Mouse (Mus musculus) limb, embryonic 11.5 days (tissue): ENCODE measurements around the gene Zfp987. TPM values are rescaled to one million over a fixed set of nuclear protein-coding genes. Genes with fewer than 3 reads are reported as not detected.
"Not testable (repeated sequence)": the region's sequence is repeated elsewhere in the genome, so short reads cannot be mapped to it uniquely, and the experiment has no call there.

ENCODE experiments used
- ATAC-seq: fragments of 200-750 bp; cut with Nextera tagmentation; 2 replicates; pipeline ENCODE4 v1.8.0; 2017; ENCODE audit warnings: low read depth; ENCODE audit not compliant: insufficient number of reproducible peaks, low FRiP score, low TSS enrichment
- DNase-seq: peaks from one replicate; pipeline ENCODE4 v3.0.0-alpha.2; 2015; ENCODE audit warnings: low spot score
- H3K27ac ChIP-seq: fragments of 300-500 bp; sonication (generic); replicated peaks from 2 replicates; pipeline ENCODE4 v1.5.1; 2014; ENCODE audit warnings: low read depth, mild to moderate bottlenecking, low read length
- H3K27me3 ChIP-seq: fragments of 300-500 bp; sonication (generic); 2 replicates; pipeline ENCODE4 v1.6.1; 2014; ENCODE audit warnings: mild to moderate bottlenecking, low read length, mixed read lengths; ENCODE audit not compliant: control insufficient read depth, insufficient read depth
- H3K36me3 ChIP-seq: fragments of 300-500 bp; sonication (generic); 2 replicates; pipeline ENCODE4 v1.6.1; 2014; ENCODE audit warnings: mild to moderate bottlenecking, low read length, moderate library complexity, mixed read lengths; ENCODE audit not compliant: control insufficient read depth, insufficient read depth
- H3K4me1 ChIP-seq: fragments of 300-500 bp; sonication (generic); 2 replicates; pipeline ENCODE4 v1.6.1; 2014; ENCODE audit warnings: low read length, mixed read lengths; ENCODE audit not compliant: control insufficient read depth, insufficient read depth
- H3K4me2 ChIP-seq: fragments of 300-500 bp; sonication (generic); 2 replicates; pipeline ENCODE4 v1.6.1; 2014; ENCODE audit warnings: low read depth, mild to moderate bottlenecking, moderate library complexity; ENCODE audit not compliant: severe bottlenecking
- H3K4me3 ChIP-seq: fragments of 300-500 bp; sonication (generic); 2 replicates; pipeline ENCODE4 v1.5.1; 2014; ENCODE audit warnings: low read depth, low read length
- H3K9ac ChIP-seq: fragments of 300-500 bp; sonication (generic); 2 replicates; pipeline ENCODE4 v1.6.1; 2014; ENCODE audit warnings: mild to moderate bottlenecking, low read length
- H3K9me3 ChIP-seq: fragments of 300-500 bp; sonication (generic); 2 replicates; pipeline ENCODE4 v1.6.1; 2016; ENCODE audit warnings: low read length; ENCODE audit not compliant: control insufficient read depth
- WGBS: fragments of 180-500 bp; shearing (Covaris S2); extraction: QIAGEN DNeasy Blood & Tissue Kit; methylation state at CpG from one replicate; pipeline ENCODE4 v1.1.7; 2014; 5-methylcytosine and 5-hydroxymethylcytosine counted together
- polyA plus RNA-seq: library from polyadenylated mRNA; unstranded; fragments of >200 nt; fragmentation: Nextera tagmentation; extraction: Ambion mirVana; gene quantifications from 2 replicates; pipeline ENCODE4 v1.2.1, GENCODE M21; 2014

Zfp987 gene
- polyA plus RNA-seq = 0.05 TPM in 1 of 2 replicates, not detected in the other

GRCm38 (mm10) chr4:146096998-146097397 is at the start of gene Zfp987:
Gene Zfp987, plus strand, starts transcription at chr4:146097298.
- H3K4me3 ChIP-seq, H3K4me2 ChIP-seq, H3K27ac ChIP-seq, H3K36me3 ChIP-seq, DNase-seq, H3K9ac ChIP-seq, H3K4me1 ChIP-seq, ATAC-seq, H3K9me3 ChIP-seq, H3K27me3 ChIP-seq: not testable (repeated sequence)
- WGBS = 88% methylated on average over 2 of the region's 3 CpGs

- H3K9me3 ChIP-seq, H3K36me3 ChIP-seq, H3K4me3 ChIP-seq, H3K27ac ChIP-seq, H3K4me2 ChIP-seq, H3K9ac ChIP-seq, H3K4me1 ChIP-seq, DNase-seq, H3K27me3 ChIP-seq, ATAC-seq: not testable (repeated sequence)
- WGBS = 78% methylated on average over 1 of the region's 1 CpGs
These were observed 44.6 kb upstream of the Zfp987 start for GRCm38 (mm10) chr4:146052536-146052935.

- not testable (repeated sequence) for DNase-seq, H3K4me2 ChIP-seq, H3K27me3 ChIP-seq, H3K4me3 ChIP-seq, H3K9ac ChIP-seq, H3K27ac ChIP-seq, ATAC-seq, H3K36me3 ChIP-seq, H3K4me1 ChIP-seq, H3K9me3 ChIP-seq
- 91% methylated on average over 2 of the region's 2 CpGs for WGBS
These were observed 43.7 kb upstream of the Zfp987 start for GRCm38 (mm10) chr4:146053445-146053844.

- Histone ChIP-seq H3K9ac (no peak overlapping the region), H3K4me1 (no peaks in the 10 kb centered on the region), H3K27me3 (no peaks in the 10 kb centered on the region), H3K4me2 (no peak overlapping the region), H3K27ac (no peak overlapping the region), H3K36me3 (no peaks in the 10 kb centered on the region), H3K4me3 (no peak overlapping the region), H3K9me3 (peaks cover 9% of the 10 kb centered on the region; the same call in 1 of the 2 replicates)
- WGBS = 70% methylated on average over 2 of the region's 2 CpGs
- DNase-seq (no peak), ATAC-seq (no peak)
These were observed 41.8 kb upstream of the Zfp987 start for GRCm38 (mm10) chr4:146055335-146055734.

GRCm38 (mm10) chr4:146058646-146059045 is 38.5 kb upstream of the Zfp987 start:
- not testable (repeated sequence) for H3K9ac ChIP-seq, H3K27me3 ChIP-seq, ATAC-seq, H3K4me2 ChIP-seq, H3K4me3 ChIP-seq, H3K36me3 ChIP-seq, H3K4me1 ChIP-seq, DNase-seq, H3K9me3 ChIP-seq, H3K27ac ChIP-seq
- 93% methylated on average over 12 of the region's 12 CpGs for WGBS

GRCm38 (mm10) chr4:146059078-146059477 is 38.0 kb upstream of the Zfp987 start:
- H3K9me3 ChIP-seq, H3K27me3 ChIP-seq, H3K4me3 ChIP-seq, ATAC-seq, H3K27ac ChIP-seq, H3K4me2 ChIP-seq, H3K4me1 ChIP-seq, H3K9ac ChIP-seq, H3K36me3 ChIP-seq, DNase-seq: not testable (repeated sequence)
- 92% methylated on average over 4 of the region's 4 CpGs for WGBS

GRCm38 (mm10) chr4:146059974-146060693 is 37.0 kb upstream of the Zfp987 start:
- ATAC-seq, DNase-seq: not testable (repeated sequence)

GRCm38 (mm10) chr4:146061082-146061481 is 36.0 kb upstream of the Zfp987 start:
- WGBS = 92% methylated on average over 10 of the region's 11 CpGs
- H3K27me3 ChIP-seq, H3K9me3 ChIP-seq: not testable (repeated sequence)

More at GRCm38 (mm10) chr4:146059974-146060693, 37.0 kb upstream of the Zfp987 start:
- not testable (repeated sequence) for H3K4me2 ChIP-seq, H3K36me3 ChIP-seq, H3K9me3 ChIP-seq, H3K27ac ChIP-seq, H3K4me1 ChIP-seq, H3K4me3 ChIP-seq, H3K27me3 ChIP-seq, H3K9ac ChIP-seq
- 92% methylated on average over 25 of the region's 26 CpGs for WGBS

More at GRCm38 (mm10) chr4:146061082-146061481, 36.0 kb upstream of the Zfp987 start:
- H3K4me3 ChIP-seq, DNase-seq, ATAC-seq, H3K27ac ChIP-seq, H3K4me1 ChIP-seq, H3K9ac ChIP-seq, H3K4me2 ChIP-seq, H3K36me3 ChIP-seq: not testable (repeated sequence)
